Mouse (Mus musculus) heart, embryonic 12.5 days (tissue): Measurements from ENCODE around the gene Mepce. TPM values are rescaled to one million over a fixed set of nuclear protein-coding genes. Genes with fewer than 3 reads are reported as not detected.
A peak's percentile ranks its signal among the peaks of the same experiment; 100 is the strongest.
"Not testable (repeated sequence)": the region's sequence is repeated elsewhere in the genome, so short reads cannot be mapped to it uniquely, and the experiment has no call there.

Experiments
- ATAC-seq: fragments of 200-750 bp; cut with Nextera tagmentation; 2 replicates; pipeline ENCODE4 v1.8.0; 2017; ENCODE audit warnings: moderate TSS enrichment, moderate library complexity; ENCODE audit not compliant: insufficient number of reproducible peaks, low FRiP score
- H3K27ac ChIP-seq: fragments of 300-500 bp; sonication (generic); 2 replicates; pipeline ENCODE4 v1.5.1; 2016; ENCODE audit warnings: mild to moderate bottlenecking, moderate library complexity; ENCODE audit not compliant: poor library complexity, severe bottlenecking
- H3K27me3 ChIP-seq: fragments of 300-500 bp; sonication (generic); replicated peaks from 2 replicates; pipeline ENCODE4 v1.6.1; 2016; ENCODE audit warnings: mild to moderate bottlenecking, moderate library complexity
- H3K36me3 ChIP-seq: fragments of 300-500 bp; sonication (generic); 2 replicates; pipeline ENCODE4 v1.6.1; 2016; ENCODE audit warnings: mild to moderate bottlenecking, moderate library complexity
- H3K4me1 ChIP-seq: fragments of 300-500 bp; sonication (generic); replicated peaks from 2 replicates; pipeline ENCODE4 v1.6.1; 2016; ENCODE audit warnings: mild to moderate bottlenecking
- H3K4me2 ChIP-seq: fragments of 300-500 bp; sonication (generic); 2 replicates; pipeline ENCODE4 v1.6.1; 2016; ENCODE audit warnings: mild to moderate bottlenecking, moderate library complexity
- H3K4me3 ChIP-seq: fragments of 300-500 bp; sonication (generic); 2 replicates; pipeline ENCODE4 v1.5.1; 2016; ENCODE audit warnings: mild to moderate bottlenecking
- H3K9ac ChIP-seq: fragments of 300-500 bp; sonication (generic); 2 replicates; pipeline ENCODE4 v1.6.1; 2016; ENCODE audit warnings: mild to moderate bottlenecking, moderate library complexity
- H3K9me3 ChIP-seq: fragments of 300-500 bp; sonication (generic); replicated peaks from 2 replicates; pipeline ENCODE4 v1.6.1; 2016; ENCODE audit warnings: mild to moderate bottlenecking, moderate library complexity
- WGBS: fragments of 180-500 bp; shearing (Covaris S2); methylation state at CpG from one replicate; pipeline ENCODE4 v1.1.7; 2016; 5-methylcytosine and 5-hydroxymethylcytosine counted together
- polyA plus RNA-seq: library from polyadenylated mRNA; unstranded; fragments of >200 nt; fragmentation: Nextera tagmentation; extraction: Ambion mirVana; gene quantifications from 2 replicates; pipeline ENCODE4 v1.2.1, GENCODE M21; 2016

Mepce gene
- 8.8 and 11.0 TPM in 2 replicates for polyA plus RNA-seq

DNA sequence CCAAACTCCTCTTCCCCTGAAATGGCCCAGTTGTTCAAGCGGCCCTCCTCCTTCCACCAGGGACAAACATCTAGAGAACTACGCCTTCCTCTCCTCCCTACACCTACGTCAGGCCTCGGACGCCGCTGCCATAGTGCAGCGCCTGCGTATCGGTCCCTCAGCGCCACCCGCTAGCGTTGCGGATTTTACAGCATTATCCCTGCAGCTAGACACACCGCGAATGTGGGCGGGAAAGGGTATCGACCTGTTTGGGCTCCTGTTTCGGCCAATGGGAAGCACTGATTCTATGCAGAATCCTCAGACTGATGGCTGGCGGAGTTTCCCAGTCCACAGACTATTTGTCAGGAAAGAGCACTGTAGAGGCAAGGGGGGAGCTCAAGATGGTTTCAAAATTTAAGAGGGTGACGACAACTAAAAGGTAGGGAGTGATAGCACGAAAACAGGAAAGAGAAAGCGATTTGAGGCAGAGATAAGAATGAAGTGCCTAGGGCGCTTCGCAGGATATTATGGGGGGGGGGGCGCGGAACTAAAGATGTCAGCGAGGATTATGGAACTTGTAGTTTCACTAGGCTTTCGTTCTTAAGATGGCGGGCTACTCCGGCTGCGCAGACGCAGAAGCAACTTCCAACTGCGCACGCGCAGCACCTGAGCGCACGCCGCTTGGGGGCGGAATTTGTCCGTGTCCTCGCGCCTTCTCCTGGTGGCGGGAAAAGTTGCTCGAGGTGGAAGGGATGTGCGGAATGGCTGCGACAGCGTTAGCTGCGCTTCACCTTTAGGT, at the start of gene Mepce, which contains the start of gene Zcwpw1:
Gene Mepce, minus strand, starts transcription at position 505 of the 778 bp plus-strand sequence.
Gene Zcwpw1, plus strand, starts transcription at position 648 of the 778 bp plus-strand sequence.
- ATAC-seq, result peak; percentile 65
- under 1% methylated on average over 48 of the region's 48 CpGs for WGBS
- Histone ChIP-seq H3K4me1 (peaks cover 35% of the 10 kb centered on the region), H3K9me3 (no peaks in the 10 kb centered on the region), H3K36me3 (peaks cover 26% of the 10 kb centered on the region), H3K4me2 (peak within 1 kb of the TSS; percentile 93), H3K27ac (peak within 1 kb of the TSS; percentile 99), H3K4me3 (peak within 1 kb of the TSS; percentile 80), H3K27me3 (peaks cover 3% of the 10 kb centered on the region), H3K9ac (peak within 1 kb of the TSS; percentile 97)

DNA sequence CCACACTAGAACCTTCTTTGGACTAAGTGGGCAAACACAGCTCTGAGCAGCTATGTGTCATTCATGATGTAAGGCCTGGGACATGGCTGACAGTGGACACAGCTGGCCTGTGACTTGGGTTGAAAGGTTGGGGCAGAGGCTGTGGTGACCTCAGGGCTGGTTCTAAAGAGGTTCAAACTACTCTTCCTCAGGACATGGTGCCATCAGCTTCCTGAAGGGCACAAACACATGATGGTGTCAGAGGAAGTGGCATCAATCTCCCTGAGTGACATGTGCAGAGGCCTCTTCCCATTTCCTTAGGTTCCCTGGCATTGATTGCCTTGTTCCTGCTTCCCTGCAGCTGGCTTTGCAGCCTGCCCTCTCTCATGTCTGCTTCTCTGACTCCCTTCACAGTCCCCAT, 49.7 kb upstream of the Mepce start:
- not testable (repeated sequence) for H3K4me1 ChIP-seq, H3K9ac ChIP-seq, ATAC-seq, H3K4me3 ChIP-seq, H3K27ac ChIP-seq, H3K27me3 ChIP-seq, H3K36me3 ChIP-seq, H3K4me2 ChIP-seq, H3K9me3 ChIP-seq

DNA sequence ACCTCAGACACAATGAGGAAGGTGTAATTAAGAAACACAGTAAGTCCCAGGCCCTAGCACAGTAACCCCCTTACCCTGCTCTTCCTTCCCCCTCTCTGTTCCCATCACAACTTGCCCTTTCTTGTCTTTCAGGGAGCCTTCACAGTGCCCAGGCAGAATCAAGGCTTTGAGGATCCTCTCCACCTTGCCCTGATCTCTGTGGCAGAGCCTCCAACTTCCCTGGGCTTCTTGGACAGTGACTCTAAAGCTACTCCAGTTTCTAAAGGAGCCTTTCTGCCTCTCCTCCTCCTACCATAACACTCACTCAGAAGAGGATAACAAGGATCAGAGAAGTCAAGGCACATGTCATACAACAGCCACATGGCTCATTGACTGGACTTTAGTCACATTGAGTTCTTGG, 49.2 kb upstream of the Mepce start:
- Histone ChIP-seq H3K27me3 (no peaks in the 10 kb centered on the region), H3K9me3 (no peaks in the 10 kb centered on the region), H3K4me2 (no peak overlapping the region), H3K4me3 (no peak overlapping the region), H3K36me3 (no peaks in the 10 kb centered on the region), H3K9ac (no peak overlapping the region), H3K27ac (no peak overlapping the region), H3K4me1 (no peaks in the 10 kb centered on the region)
- no peak for ATAC-seq

DNA sequence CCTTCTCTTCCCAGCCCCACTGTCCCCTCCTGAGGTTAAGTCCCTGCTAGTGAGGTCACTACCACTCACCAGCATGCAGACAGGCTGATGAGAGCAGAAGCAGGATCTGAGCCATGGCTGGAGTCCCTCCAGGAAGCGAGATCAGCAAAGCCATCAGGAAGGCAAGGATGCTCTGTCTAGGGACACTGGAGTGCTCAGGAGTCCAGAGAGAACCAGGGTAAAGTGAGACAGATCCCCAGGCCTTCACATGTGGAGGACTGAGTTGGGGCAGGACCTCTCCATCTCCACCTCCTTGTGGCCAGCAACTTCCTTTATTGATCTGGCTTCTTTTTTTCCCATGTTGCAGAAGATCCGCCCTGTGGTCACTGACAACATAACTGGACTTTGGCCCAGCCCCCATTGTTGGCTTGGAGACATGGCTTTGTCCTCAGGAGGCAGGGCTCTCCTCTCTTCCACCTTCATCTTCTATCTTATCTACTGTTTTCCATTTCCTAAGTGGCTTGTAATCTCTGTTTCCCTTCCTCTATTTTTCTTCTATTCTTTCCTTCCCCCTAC, 48.6 kb upstream of the Mepce start, which contains the start of gene Pilra:
Gene Pilra, minus strand, starts transcription at position 316 of the 555 bp plus-strand sequence.
- WGBS, result 41% methylated on average over 2 of the region's 2 CpGs
- not testable (repeated sequence) for H3K4me1 ChIP-seq, H3K9ac ChIP-seq, H3K27ac ChIP-seq, H3K36me3 ChIP-seq, H3K9me3 ChIP-seq, H3K4me3 ChIP-seq, H3K27me3 ChIP-seq, H3K4me2 ChIP-seq
- peak; percentile 33; the same call in 1 of the 2 replicates for ATAC-seq

DNA sequence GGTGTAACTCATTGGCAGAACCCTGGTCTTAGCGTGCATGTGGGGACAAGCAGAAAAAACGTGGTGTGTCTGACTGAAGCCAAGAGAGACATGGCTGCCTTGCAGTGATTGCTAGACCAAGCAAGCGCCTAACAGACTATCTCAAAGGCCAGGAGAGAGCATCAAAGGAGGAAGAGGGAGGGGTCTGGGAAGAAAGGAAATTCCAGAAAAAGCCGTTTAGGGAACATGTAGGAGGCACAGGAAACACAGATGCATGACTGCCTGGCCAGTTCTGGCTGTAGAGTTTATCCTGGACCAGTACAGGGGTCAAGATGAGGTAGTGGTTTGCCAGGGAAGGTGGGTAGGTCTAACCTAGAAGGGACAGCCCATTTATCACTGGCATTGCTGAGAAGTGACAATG, 46.0 kb upstream of the Mepce start:
- no peaks in the 10 kb centered on the region; the same call in 1 of the 2 replicates for H3K4me1 ChIP-seq
- H3K9ac ChIP-seq, result no peak overlapping the region
- peak; percentile 74 for ATAC-seq
- H3K4me3 ChIP-seq, result no peak overlapping the region
- H3K27me3 ChIP-seq, result no peaks in the 10 kb centered on the region
- no peak overlapping the region for H3K27ac ChIP-seq
- 38% methylated on average over 4 of the region's 4 CpGs for WGBS
- no peak overlapping the region for H3K4me2 ChIP-seq
- H3K36me3 ChIP-seq, result no peaks in the 10 kb centered on the region
- H3K9me3 ChIP-seq, result no peaks in the 10 kb centered on the region

DNA sequence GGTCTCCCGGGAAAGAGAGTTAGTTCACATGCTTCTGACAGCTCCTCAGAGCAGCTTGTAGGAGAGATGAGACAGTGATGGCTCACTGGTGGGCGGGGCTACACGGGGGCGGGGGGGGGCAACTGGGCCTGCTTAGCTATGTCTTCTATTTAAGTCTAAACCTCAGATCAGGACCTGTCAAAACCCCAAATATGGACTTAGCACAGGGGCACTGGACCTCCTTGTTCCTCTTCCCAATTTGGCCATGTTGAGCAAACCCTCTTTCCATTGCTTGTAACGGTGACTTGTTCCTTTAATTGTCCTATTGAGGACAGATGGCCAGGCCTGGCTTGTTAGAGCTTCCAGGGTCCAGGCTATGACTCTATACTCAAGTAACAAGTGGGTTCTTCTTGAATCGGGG, 44.1 kb upstream of the Mepce start:
- Histone ChIP-seq H3K27ac (no peak overlapping the region), H3K9me3 (no peaks in the 10 kb centered on the region), H3K4me3 (no peak overlapping the region), H3K27me3 (no peaks in the 10 kb centered on the region), H3K4me1 (no peaks in the 10 kb centered on the region; the same call in 1 of the 2 replicates), H3K9ac (no peak overlapping the region), H3K4me2 (no peak overlapping the region), H3K36me3 (no peaks in the 10 kb centered on the region)
- WGBS, result 72% methylated on average over 6 of the region's 6 CpGs
- ATAC-seq, result no peak

DNA sequence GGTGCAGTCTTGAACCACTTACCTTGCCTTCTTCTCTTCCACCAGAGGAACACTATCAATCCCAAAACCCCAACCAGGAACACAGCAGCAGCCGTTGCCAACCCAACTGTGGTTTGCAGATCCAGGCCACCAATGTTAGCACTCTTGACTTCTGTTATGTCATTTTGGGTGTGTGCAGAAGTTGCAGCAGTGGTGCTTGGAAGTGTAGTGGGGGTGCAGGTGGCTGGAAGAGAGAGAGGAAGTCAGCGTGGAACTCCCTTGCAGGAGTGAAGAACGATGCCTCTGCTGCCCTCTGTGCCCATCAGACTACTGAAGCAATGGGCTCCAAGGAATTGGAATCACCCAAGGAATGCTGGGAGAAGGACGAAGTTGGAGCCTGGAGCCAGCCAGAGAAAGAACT, 43.7 kb upstream of the Mepce start:
- no peaks in the 10 kb centered on the region for H3K9me3 ChIP-seq
- WGBS, result 76% methylated on average over 4 of the region's 4 CpGs
- H3K4me3 ChIP-seq, result no peak overlapping the region
- no peak overlapping the region for H3K4me2 ChIP-seq
- H3K27me3 ChIP-seq, result no peaks in the 10 kb centered on the region
- no peaks in the 10 kb centered on the region for H3K36me3 ChIP-seq
- ATAC-seq, result no peak
- no peaks in the 10 kb centered on the region; the same call in 1 of the 2 replicates for H3K4me1 ChIP-seq
- H3K27ac ChIP-seq, result no peak overlapping the region
- no peak overlapping the region for H3K9ac ChIP-seq

DNA sequence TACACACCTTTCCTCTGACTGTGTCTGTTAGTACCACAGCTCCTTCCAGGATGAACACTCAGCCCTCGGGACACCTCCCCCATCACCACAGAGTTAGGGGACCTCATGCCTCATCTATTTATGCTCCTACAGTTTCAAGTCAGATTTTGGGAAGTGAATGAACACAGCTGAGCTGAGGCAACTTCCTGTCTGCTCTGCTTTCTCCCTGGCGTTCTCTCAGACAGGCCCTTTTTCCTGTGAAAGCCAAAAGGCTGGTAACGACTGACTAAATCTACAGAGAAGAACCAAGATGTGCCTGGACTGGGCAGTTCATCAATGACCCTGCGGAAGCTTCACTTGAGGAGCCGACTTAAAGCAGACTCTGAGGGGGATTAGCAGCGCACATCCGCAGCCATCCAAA, 42.8 kb upstream of the Mepce start:
- no peaks in the 10 kb centered on the region for H3K27me3 ChIP-seq
- ATAC-seq, result no peak
- 0 out of 2 replicates have a peak overlapping the region, but pooled peaks have one; percentile 24 for H3K27ac ChIP-seq
- 73% methylated on average over 7 of the region's 7 CpGs for WGBS
- H3K4me2 ChIP-seq, result no peak overlapping the region
- no peaks in the 10 kb centered on the region for H3K36me3 ChIP-seq
- no peak overlapping the region for H3K4me3 ChIP-seq
- no peaks in the 10 kb centered on the region for H3K9me3 ChIP-seq
- H3K9ac ChIP-seq, result no peak overlapping the region
- H3K4me1 ChIP-seq, result no peaks in the 10 kb centered on the region; the same call in 1 of the 2 replicates

DNA sequence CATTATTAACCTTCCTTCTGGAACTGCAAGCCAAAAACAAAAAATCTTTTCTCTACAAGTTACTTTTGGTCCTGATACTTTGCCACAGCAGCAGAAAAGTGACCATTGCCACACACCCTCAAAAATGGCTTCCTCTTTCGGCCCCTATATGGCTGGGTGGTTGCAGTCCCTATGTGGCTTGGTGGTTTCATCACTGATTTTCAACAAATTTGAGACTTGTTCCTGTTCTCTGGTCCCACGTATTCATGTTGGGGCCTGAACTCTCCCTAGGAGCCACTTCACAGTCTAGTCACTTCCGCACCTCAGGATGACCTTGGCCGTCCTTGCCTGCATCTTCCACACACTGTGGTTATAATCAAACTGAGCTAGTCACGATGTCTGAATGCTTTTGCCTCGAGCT, 41.2 kb upstream of the Mepce start:
- no peaks in the 10 kb centered on the region for H3K27me3 ChIP-seq
- no peak overlapping the region for H3K4me2 ChIP-seq
- H3K9ac ChIP-seq, result no peak overlapping the region
- H3K27ac ChIP-seq, result no peak overlapping the region
- H3K4me1 ChIP-seq, result no peaks in the 10 kb centered on the region; the same call in 1 of the 2 replicates
- no peak for ATAC-seq
- no peak overlapping the region for H3K4me3 ChIP-seq
- WGBS, result 68% methylated on average over 6 of the region's 6 CpGs
- H3K36me3 ChIP-seq, result no peaks in the 10 kb centered on the region
- H3K9me3 ChIP-seq, result no peaks in the 10 kb centered on the region

DNA sequence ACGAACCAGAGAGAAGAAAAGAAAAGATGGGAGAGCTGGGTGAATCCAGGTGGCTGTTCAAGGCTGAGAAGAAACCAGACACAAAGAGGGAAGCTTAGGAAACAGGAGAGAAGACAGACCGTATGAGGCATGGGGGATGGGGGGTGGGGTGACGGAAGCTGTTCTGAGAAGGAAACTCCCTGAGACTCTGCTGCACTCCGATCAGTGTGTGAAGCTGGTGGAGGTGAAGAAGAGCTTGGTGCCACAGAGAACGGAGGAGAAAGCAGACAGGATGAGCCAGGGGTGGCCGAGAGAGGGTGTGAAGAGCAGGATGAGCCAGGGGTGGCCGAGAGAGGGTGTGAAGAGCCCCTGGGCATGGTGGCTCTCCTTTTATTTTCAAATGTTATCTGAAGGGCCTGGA, 39.0 kb upstream of the Mepce start:
- no peak overlapping the region for H3K4me2 ChIP-seq
- ATAC-seq, result no peak
- no peak overlapping the region for H3K9ac ChIP-seq
- no peaks in the 10 kb centered on the region for H3K9me3 ChIP-seq
- no peaks in the 10 kb centered on the region for H3K36me3 ChIP-seq
- no peak overlapping the region for H3K4me3 ChIP-seq
- H3K27ac ChIP-seq, result no peak overlapping the region
- 34% methylated on average over 7 of the region's 7 CpGs for WGBS
- H3K4me1 ChIP-seq, result no peaks in the 10 kb centered on the region; the same call in 1 of the 2 replicates
- H3K27me3 ChIP-seq, result no peaks in the 10 kb centered on the region

DNA sequence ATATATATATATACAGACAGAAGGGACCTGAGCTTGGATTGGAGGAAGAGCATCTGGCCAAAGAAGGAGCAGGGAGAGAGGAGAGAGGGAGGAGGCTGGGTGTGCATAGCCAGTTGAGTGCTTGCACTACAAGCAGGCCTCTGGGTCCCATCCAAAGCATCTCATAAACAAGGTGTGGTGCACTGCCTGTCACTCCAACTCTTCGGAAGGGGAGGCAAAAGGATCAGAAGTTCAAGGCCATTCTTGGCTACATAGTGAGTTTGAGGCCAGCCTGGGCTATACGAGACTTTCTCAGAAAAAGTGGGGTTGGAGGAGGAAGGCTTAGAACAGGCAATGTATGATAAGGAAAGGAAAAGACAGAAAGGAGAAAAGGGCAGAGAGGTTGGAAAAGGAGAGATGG, 38.5 kb upstream of the Mepce start:
- Histone ChIP-seq H3K36me3 (no peaks in the 10 kb centered on the region), H3K4me3 (no peak overlapping the region), H3K27ac (no peak overlapping the region), H3K9ac (no peak overlapping the region), H3K4me1 (no peaks in the 10 kb centered on the region; the same call in 1 of the 2 replicates), H3K27me3 (no peaks in the 10 kb centered on the region), H3K9me3 (no peaks in the 10 kb centered on the region), H3K4me2 (no peak overlapping the region)
- no peak for ATAC-seq
- WGBS, result 73% methylated on average over 2 of the region's 2 CpGs
